Mouse (Mus musculus): ENCODE results near the gene Ddrgk1. TPM values are rescaled to one million over a fixed set of nuclear protein-coding genes. Genes with fewer than 3 reads are reported as not detected.

The Ddrgk1 gene
- 10 to 100 TPM; 57.9 to 71.9 TPM for total RNA-seq (2021)
- long read RNA-seq, transcript Ddrgk1-201 (9 exons, 1,238 nt) = major isoform, 78 of 95 reads
- long read RNA-seq, partial matches to known transcripts = 11 of 95 reads
- long read RNA-seq, other reads (novel, unspliced or antisense) = 6 of 95 reads

DNA sequence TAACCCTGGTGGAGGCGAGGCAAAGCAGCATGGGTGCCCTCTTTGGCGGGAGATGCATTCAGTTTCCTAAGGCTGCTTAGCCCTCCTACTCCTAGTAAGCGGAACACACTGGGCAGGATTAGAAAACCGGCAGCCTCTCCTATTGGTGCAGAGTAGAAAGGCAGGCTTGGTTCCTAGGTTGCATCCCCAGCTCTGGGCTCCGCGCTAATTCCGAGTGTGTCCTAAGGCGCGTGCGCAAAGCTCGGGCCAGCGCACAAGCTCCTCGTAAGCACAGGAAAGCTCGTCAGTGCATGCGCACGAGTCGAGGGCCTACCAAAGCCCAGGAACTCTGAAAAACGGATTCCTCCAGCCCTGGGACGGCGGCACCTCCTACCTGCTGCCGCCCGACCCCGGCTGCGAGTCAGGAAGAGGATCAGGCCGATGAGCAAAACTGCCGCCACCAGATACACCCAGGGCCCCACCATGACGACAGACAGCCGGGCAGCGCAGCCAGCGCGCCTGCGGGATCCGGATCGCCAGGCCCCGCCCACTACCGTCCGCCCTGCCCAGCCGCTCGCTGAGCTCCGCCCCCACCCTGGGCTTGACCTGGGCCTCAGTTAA lies at the start of gene Ddrgk1:
Gene Ddrgk1 (minus strand): TSS at position 558 of the 600 bp plus-strand sequence.
- peak; percentile 89 to 93 for DNase-seq (ENCODE audit: low spot score in 2 of 2)

DNA sequence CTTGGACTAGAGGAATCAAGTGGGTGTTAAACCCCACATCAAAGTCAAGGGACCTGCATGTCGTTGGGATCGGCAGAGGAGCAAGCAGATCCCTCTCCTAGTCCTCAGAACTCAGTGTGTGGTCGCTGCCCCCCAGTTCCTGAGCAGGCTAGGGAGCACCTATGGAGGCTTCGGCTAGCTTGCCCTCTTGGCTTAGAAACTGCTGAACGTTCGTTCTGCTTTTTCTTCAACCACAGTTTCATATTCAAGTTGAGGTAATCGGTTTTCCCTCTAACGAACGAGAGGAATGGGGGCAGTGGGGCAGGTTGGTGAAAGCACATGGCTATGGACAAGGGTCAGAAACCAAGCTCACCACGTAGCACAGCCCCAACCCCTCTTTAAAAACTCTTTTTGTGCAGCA lies 42.6 kb upstream of the Ddrgk1 start:
- no peak for DNase-seq (ENCODE audit: low spot score in 2 of 2)

DNA sequence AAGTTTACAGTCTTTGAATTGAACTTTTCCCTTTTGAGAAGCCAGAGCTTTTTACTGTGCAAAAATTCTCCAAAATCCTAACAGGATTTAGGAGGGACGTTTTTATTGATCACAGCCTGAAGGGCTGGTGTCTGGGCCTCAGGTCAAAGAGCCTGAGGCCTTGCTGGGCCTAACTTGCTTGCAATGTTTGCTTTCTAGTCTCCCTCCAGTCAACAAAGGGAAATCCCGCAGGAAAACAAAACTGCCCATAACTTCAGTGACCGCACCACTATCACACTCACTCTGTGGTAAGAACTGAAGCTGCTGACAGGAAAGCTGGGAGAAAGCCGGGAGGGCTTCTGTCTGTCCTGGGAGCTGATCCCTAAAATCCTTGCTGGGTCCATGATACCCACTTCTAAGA lies 42.1 kb upstream of the Ddrgk1 start:
- no peak for DNase-seq (ENCODE audit: low spot score in 2 of 2)

DNA sequence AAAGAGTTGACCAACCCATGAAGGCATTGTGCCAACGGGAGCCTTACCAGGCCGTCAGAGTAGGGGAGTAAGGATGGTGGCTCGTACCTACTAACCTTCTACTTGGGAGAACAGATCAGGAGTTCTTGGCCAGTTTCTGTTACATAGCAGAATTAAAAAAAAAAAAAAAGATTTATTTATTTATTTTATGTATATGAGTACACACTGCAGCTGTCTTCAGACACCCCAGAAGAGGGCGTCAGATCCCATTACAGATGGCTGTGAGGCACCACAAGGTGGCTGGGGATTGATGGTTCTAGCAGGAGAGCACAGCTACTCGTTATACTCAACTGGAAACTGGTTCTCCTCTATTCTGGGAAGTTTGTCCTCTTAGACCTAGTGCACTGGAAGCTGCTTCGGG lies 40.7 kb upstream of the Ddrgk1 start:
- no peak for DNase-seq (ENCODE audit: low spot score in 2 of 2)

DNA sequence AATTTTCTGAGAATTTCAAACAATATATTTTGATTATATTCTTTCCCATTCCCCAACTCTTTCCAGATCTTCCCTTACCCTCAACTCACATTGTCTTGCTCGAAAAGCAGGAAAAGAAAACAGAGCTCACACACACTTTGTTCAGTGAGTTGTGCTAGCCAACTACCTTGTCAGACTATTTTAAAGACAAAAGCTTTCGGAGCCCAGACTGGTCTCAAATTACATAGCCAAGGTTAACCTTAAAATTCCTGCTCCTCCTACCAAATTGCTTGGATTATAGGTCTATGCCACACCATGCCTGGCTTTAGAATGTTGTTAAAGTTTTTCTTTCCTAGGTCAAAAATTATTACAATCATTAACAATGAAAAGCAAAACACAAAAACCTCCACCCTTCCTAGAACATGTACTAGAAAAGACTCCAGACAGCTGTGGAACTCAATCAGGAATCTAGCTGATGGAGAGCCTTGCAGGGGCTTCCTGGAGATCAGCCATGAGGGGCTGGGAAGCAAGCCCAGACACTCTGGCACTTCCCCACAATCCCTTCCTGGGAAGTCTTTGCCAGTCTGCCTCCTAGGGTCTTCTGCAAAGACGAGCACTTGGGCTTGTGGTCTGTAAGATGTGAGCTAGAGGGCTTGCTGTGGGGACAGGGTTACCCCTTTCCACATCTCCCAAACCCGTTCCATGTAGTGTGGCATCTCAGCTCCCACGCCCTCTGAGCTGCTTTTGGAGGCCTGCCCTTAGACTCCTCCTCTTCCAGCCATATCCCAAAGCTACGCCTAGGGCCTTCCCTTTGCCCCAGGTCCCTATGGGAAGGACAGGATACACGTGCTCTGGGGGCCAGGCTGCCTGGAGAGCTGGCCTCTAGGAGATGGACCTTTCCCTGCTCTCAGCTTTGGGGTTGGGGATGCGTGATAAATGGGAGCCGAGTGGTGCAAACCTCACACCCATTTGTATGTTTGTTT lies 39.9 kb upstream of the Ddrgk1 start:
- peak; percentile 14 to 25 for DNase-seq (ENCODE audit: low spot score in 2 of 2)

DNA sequence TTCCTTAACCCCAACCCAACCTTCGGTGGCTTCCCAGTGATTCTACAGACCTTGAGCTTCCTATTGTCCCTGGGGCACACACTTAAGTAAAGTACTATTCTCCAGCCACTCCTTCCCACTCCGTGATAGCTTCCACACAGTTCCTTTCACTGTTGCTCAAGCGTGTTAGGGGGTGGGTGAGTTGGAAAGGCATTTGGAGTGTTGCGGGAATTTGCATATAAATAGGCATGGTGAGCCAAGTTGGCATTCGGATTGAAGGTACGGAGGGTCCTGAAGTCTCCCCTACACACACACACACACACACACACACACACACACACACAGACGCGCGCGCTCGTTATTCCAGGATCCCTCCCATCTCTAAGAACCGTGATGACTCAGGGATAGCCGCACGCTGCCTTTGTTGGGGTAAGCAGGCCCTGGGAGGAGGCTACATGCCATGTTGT lies 33.4 kb upstream of the Ddrgk1 start:
- no peak for DNase-seq (ENCODE audit: low spot score in 2 of 2)

DNA sequence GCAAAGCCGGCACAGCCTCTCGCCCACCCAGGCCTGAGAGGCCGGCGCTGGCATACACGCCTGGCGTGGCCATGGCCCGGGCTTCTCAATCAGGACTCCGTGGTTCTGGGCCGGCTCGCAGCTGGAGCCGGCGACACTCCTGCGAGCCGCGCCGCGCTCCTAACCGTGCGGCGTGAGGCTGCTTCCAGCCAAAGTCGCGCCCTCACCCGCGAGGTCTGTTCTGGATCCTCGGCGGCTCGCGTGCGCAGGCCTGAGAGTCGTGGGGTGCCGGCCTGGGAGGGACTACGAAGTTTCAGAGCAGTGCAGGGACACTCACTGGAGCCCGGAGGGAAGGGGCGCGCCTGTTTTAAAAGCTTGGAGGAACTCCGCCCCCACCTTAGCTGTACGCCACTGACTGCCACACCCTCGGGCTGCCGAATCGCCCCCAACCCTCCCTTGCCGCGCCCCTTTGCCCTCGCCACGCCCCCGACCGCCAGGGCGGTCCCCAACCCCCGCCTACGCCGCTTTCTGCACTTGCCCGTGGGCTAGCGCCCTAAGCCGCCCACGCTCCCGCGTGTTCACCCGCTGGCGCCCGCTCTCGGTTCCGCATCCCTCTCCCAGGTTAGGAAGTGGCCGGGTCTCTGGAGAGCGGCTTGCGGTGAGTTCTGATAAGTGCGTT lies 32.8 kb upstream of the Ddrgk1 start, which contains the start of gene Slc4a11:
Gene Slc4a11 (minus strand): TSS at position 367 of the 658 bp plus-strand sequence.
- peak; percentile 25 to 31 for DNase-seq (ENCODE audit: low spot score in 2 of 2)

DNA sequence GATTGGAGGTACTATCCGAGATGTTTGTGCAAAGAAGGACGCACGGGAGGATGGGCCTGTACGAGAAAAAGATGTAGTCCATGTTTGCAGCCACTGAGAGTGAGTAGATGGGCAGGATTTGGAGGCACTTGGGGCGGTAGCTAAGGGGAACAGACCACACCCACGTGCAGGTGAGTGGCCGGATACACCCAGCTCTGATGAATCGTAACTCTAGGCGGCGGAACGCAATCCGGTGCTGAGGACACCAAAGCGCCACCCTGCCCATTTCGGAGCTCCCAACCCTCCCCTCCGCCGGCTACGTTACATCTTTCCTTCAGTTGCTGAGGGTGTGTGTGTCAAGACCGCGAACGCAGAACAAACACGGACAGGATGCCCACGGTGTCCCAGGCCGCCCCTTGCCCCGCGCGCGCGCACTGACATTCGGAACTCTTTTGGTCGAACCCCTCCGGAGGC lies 32.3 kb upstream of the Ddrgk1 start:
- DNase-seq (ENCODE audit: low spot score in 2 of 2) = no peak

DNA sequence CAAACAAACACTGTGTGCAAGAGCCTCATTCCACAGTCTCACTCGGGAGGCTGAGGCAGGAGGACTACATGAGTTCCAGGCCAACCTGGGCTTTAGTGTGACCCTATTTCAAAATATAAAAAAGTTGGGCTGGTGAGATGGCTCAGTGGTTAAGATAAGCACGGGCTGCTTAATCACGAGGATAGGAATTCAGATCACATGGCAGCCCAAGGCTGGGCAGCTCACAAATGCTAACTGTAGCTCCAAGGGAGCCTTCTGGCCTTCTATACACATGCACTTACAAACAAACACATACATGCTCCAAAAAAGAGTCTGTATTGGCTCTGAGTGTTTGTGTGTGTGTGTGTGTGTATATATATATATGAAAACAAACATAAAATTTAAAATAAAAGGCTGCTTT lies 29.1 kb upstream of the Ddrgk1 start:
- DNase-seq (ENCODE audit: low spot score in 2 of 2) = no peak

DNA sequence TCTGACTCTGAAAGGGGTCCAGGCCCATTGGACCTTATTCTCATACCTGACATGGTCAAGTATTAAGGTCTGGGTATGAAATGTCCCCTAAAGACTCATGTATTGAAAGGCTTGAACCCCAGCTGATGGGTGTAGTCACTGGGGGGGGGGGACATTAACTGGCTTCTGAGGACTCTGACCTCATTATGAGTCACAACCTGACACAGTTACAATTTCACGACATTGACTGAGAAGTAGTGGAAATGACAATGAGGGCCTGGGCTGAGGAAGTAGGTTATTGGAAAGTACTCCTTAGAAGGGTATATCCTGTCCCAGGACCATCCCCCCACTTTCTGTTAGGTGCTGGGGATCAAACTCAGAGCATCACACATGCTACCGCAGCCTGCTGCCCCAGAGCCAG lies 24.6 kb upstream of the Ddrgk1 start:
- no peak for DNase-seq (ENCODE audit: low spot score in 2 of 2)

DNA sequence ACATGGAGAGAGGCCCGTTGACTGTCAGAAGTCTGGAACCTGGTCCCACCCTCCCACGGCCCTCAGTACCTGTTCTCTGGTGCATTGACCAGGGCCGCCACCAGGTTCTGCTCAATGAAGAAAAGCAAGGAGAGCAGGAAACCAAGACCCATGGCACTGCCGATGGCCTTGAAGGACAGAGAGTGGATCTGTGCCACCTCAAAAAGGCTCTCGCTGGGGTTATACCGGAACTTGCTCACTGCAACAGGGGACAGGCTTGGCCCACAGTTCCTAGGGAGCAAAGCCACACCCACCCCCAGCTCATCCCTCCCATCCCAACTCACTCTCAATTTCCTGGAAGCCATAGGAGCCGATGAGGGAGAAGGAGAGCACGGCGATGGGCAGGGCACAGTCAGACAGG lies 21.0 kb upstream of the Ddrgk1 start:
- DNase-seq (ENCODE audit: low spot score in 2 of 2) = no peak

DNA sequence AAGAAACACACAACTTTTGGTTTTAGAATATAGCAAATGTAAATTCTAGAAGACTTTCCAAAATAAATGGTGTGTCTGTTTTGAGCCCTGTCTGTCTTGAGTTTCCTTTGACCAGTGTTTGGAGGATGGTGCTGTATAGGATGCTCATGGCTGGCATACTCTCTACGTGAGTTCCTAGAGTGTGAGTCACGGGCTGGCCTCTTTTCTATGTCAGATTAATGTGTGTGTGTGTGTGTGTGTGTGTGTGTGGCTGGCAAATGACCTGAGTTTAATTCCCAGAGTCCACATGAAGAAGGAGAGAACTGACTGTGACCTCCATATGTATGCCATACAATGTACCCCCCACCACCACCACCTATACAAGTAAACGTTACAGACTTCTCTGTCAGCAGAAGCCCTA lies 17.1 kb upstream of the Ddrgk1 start:
- DNase-seq (ENCODE audit: low spot score in 2 of 2) = no peak

DNA sequence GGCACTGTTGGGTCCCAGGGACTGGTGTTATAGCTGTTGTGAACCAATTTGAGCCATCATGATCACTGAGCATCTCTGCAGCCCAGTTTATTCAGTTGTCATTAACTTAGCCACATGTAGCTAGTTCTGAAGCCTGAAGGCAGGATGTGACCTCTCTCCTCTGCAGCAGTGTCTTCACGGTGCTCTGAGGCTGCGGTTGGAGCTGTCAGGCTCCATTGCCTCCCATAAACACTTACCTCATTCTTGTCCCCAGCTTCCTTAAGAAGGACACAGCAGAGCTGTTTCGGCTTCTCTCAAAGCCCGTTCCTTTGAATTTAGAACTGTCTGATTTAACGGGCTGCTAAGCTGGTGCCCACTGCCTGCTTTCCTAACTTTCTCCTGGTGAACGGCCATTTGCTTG lies 15.4 kb upstream of the Ddrgk1 start:
- no peak for DNase-seq (ENCODE audit: low spot score in 2 of 2)

DNA sequence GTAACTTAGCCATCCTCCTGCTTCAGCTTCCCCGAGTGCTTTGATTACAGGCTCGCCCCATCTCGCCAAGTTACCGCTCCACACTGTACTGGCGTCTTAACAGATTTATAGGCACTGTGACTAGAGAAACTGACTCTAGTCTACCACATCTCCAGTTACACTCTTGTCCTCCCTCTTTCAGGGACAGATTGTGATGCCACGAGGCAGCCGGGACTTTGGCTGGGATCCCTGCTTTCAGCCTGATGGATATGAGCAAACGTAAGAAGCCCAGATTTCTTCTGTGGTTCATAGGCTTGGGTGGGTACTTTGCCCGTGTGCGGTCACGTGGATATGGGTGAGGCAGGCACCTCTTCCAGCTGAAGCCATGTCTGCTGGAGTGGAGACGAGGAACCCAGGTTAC lies 14.7 kb upstream of the Ddrgk1 start:
- DNase-seq (ENCODE audit: low spot score in 2 of 2) = no peak

DNA sequence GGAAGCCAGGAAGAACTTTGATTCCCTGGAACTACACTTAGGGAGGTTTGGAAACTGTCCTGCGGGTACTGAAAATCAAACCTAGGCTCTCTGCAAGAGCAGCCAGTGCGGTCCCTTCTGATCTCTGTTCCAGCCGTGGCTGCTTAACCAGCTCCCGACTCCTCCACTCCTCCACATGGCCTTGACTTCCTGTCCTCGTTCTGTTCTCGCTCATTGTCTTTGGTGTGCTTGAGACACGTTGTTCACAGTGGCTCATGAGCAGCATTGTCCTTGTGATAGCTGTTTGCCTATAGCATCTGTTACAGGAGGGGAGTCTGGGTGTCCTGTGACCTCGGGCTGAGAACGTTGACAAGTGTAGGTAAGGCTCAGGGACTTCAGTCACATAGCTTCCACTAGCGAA lies 12.8 kb upstream of the Ddrgk1 start:
- no peak for DNase-seq (ENCODE audit: low spot score in 2 of 2)

DNA sequence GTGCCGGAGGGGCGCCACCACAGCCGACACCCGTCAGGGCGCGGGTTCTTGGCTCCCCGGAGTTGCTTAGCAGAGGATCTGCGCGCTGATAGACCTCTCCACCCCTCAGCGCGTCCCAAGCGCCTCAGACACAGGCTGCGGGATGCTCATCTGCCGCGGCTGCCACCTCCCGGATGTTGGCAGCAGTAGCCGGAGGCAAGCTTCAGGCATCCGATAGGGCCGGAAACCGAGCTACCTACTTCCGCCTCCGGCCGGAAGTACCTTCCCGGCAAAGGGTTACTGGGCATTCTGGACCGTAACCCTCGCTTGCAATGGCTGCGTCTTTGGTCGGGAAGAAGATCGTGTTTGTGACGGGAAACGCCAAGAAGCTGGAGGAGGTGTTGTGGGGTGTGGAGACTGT lies 3.1 kb upstream of the Ddrgk1 start, which contains the start of gene Itpa:
Gene Itpa (plus strand): TSS at position 52 of the 400 bp plus-strand sequence.
- DNase-seq (ENCODE audit: low spot score in 2 of 2) = peak; percentile 85 to 86

DNA sequence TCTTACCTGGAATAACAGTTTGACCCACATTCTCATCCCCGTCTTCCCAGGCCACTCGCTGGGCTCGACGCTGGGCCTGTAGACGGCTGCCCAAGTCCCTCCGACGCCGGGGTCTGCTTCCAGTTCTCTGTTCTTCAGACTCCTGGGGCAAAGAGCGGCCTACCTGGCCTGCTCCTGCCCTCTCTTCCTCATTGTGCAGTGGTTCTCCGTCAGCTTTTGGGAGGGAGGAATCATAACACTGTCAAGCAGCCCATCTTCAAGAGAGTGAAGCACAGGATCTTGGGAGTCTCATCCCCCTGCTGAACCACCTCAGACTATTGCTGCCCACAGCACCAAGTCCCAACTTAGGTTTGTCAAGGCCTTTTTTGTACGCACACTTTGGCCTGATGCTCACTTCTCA lies 1.1 kb downstream of the Ddrgk1 start:
- DNase-seq (ENCODE audit: low spot score in 2 of 2) = no peak

DNA sequence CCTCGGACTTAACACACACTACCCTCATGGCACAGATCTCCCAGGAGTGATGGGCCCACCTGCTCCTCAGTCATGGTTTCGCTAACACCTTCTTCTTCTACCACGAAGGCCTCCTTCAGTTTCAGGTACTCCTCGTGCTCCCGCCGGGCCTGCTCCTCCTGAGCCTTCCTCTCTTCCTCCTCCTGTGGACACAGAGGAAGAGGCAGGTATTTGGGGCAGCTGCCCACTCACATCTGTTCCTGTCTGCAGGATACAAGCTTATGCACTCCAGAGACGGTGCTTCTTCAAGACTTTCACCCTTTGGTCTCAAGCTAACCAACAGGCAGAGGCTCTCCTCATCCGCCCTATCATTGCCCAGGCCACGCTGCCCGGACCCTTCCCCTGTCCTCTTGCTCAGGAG lies 5.9 kb downstream of the Ddrgk1 start:
- no peak for DNase-seq (ENCODE audit: low spot score in 2 of 2)

DNA sequence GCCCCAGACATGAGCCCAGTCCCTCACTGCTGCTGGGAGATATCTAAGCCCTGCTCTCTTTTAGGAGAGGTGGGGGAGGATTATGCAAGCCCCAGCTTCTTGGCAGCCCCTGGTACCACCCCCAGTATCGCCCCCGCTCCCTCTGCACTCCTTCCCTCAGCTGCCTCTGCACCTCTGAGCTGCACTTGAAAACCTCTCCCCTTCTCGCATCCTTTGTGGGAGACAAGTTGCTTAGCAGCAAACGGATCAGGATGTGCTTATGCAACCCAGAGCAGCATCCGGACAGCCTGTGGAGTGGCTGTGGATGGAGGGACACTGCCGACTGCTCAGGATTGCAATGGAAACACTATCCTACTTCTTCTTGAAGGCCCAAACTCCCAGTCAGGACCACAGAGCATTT lies 6.9 kb downstream of the Ddrgk1 start:
- peak; percentile 28 to 44 for DNase-seq (ENCODE audit: low spot score in 2 of 2)

DNA sequence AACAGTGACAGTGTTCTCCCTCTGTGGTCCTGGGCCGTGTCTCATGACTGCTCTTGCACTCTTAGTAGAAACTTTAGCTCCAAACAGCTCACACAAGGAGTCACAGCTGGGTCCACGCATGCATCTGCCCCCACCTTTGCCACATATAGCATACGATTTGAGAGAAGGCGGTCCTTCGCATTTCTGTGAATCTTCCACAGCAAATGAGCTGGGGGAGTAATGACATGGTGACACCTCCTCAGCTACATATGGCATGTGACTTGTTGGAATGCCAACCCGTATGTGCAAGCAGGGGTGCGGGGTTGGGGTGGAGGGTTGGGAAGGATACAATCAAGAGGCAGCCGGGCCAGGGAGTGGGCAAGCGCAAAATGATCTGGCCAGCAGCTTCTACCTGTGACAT lies 7.9 kb downstream of the Ddrgk1 start:
- DNase-seq (ENCODE audit: low spot score in 2 of 2) = no peak

DNA sequence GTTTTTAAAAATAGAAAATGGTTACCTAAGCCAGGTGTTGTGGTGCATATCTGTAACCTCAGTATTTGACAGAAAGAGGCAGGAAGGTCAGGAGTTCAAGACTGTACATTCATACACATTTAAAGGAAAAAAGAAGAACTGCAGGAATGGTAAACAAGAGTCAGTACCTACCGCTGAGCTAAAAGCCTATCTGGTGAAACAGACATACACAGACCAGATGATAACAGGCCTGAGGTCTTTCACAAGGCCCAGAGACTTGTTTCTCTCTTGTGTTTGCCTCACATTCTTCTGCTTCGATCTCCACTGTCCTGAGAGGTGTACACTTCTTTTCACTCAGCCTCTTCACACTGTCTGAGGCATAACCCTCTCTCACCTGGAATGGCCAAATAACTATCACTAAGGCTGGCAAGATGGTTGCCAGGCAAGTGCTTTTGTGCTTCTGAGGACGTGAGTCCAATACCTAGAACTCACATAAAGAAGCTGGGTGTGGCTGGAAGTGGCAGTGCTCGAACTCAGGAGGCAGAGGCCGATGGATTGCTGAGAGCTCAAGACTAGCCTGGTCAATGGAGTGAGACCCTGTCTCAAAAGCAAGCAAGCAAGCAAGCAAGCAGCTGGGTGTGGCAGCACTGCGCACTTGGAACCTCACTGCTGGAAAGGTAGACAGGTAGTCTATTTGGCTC lies 8.7 kb downstream of the Ddrgk1 start:
- no peak for DNase-seq (ENCODE audit: low spot score in 2 of 2)
